Mouse (Mus musculus): ENCODE results near the gene Kremen2. TPM values are rescaled to one million over a fixed set of nuclear protein-coding genes. Genes with fewer than 3 reads are reported as not detected.

Gene Kremen2
- polyA plus RNA-seq, 1 experiment: 0.88 TPM

DNA sequence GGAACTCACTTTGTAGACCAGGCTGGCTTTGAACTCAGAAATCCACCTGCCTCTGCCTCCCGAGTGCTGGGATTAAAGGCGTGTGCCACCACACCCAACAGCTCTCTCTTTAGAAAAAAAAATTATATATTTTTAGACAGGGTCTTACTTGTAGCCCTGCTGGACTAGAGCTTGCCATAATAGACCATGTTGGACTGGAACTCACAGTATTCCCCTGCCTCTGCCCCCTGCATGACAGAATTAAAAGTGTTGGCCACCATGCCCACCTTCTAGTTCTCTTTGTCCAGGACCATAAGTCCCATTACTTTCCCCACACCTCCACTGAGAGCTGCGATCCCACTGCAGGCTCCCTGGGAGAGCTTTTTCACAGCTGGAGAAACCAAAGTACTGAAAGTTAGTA is 1.8 kb upstream of the Kremen2 start:
- Histone ChIP-seq H3K27me3 (ENCODE audit: control insufficient read depth, insufficient read depth, insufficient read length) (peaks cover 29% of the 10 kb centered on the region), H3K79me2 (ENCODE audit: control insufficient read depth, insufficient read depth) (no peaks in the 10 kb centered on the region), H3ac (ENCODE audit: control insufficient read depth, insufficient read length) (no peak overlapping the region), H3K4me2 (ENCODE audit: low read depth) (no peak overlapping the region), H3K36me3 (ENCODE audit: control insufficient read depth, insufficient read depth) (no peaks in the 10 kb centered on the region), H3K4me3 (no peak overlapping the region)
- TF ChIP-seq TCF3 (IDR thresholded peaks at IDR 0.05; ENCODE audit: insufficient read length, low read depth): no peak
- no peak for TF ChIP-seq MYOG (IDR thresholded peaks at IDR 0.05; ENCODE audit: control insufficient read depth in 1 of 3, insufficient read depth in 1 of 3, insufficient read length in 2 of 3, low read depth in 2 of 3)
- TF ChIP-seq POLR2A (IDR thresholded peaks at IDR 0.05; ENCODE audit: insufficient read length, low read depth): no peak
- no peak for TF ChIP-seq E2F4 (IDR thresholded peaks at IDR 0.05; ENCODE audit: insufficient read depth)
- no peak for TF ChIP-seq CEBPB (IDR thresholded peaks at IDR 0.05; ENCODE audit: insufficient read depth, poor library complexity, severe bottlenecking)
- TF ChIP-seq MAX (IDR thresholded peaks at IDR 0.05; ENCODE audit: low read depth): no peak

DNA sequence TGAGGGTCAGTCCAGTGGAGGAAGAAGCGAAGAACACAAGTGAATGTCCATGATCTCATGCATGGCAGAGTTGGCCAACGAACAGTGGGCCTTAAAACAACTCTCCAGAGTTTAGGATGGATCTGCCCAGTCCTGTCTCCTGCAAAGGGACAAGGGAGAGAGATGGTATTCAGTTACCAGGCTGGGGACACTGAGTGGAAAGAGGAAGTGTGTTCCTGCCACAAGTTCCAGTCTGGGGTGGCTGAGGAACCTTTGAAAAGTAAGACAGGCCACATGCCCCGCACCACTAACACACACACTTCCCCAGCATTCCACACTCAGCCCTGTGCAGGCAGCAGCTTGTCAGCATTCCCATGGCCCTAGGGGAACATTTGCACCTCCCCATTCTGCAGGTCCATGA is 1.1 kb upstream of the Kremen2 start:
- H3ac ChIP-seq (ENCODE audit: control insufficient read depth, insufficient read length): no peak overlapping the region
- TF ChIP-seq POLR2A (IDR thresholded peaks at IDR 0.05; ENCODE audit: insufficient read length, low read depth) (no peak), POLR2AphosphoS2 (IDR thresholded peaks at IDR 0.05; ENCODE audit: insufficient read length, low read depth) (no peak), REST (IDR thresholded peaks at IDR 0.05; ENCODE audit: insufficient read depth, insufficient read length) (no peak), CEBPB (IDR thresholded peaks at IDR 0.05; ENCODE audit: insufficient read depth, poor library complexity, severe bottlenecking) (no peak), SRF (IDR thresholded peaks at IDR 0.05; ENCODE audit: control insufficient read depth, insufficient read length, low read depth) (no peak), USF1 (IDR thresholded peaks at IDR 0.05; ENCODE audit: low read depth) (no peak), TCF12 (IDR thresholded peaks at IDR 0.05; ENCODE audit: insufficient read depth, poor library complexity, severe bottlenecking) (no peak), MYOG (IDR thresholded peaks at IDR 0.05; ENCODE audit: control insufficient read depth in 1 of 3, insufficient read depth in 1 of 3, insufficient read length in 2 of 3, low read depth in 2 of 3) (no peak), MYOD1 (IDR thresholded peaks at IDR 0.05; ENCODE audit: control insufficient read depth in 1 of 3, insufficient read length in 2 of 3, low read depth in 2 of 3) (no peak)
- peaks cover 36% of the 10 kb centered on the region for H3K27me3 ChIP-seq (ENCODE audit: control insufficient read depth, insufficient read depth, insufficient read length)
- no peaks in the 10 kb centered on the region for H3K36me3 ChIP-seq (ENCODE audit: control insufficient read depth, insufficient read depth)
- no peak overlapping the region for H3K4me3 ChIP-seq
- no peak overlapping the region for H3K4me2 ChIP-seq (ENCODE audit: low read depth)
- H3K79me2 ChIP-seq (ENCODE audit: control insufficient read depth, insufficient read depth): no peaks in the 10 kb centered on the region

DNA sequence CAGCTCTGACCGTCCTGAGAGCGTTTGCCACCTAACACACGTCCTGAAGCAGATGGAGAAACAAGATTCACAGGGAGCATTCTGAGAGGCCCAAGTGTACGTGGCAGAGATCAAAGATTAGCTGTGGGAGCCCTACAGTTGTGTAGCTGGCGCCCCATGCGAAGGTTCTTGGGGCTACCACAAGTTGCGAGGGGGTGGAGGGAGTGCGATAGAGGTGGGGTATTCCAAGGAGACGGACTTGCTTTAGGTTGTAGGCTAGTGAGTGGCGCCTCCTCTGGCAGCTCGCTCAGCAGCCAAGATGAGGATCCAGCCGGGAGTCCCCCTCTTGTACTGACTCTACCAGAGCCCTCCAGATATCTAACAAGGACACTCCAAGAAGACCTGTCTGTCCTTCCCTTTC is 678 bp upstream of the Kremen2 start:
- Histone ChIP-seq H3ac (ENCODE audit: control insufficient read depth, insufficient read length) (no peak overlapping the region), H3K4me3 (no peak overlapping the region), H3K36me3 (ENCODE audit: control insufficient read depth, insufficient read depth) (no peaks in the 10 kb centered on the region), H3K79me2 (ENCODE audit: control insufficient read depth, insufficient read depth) (no peaks in the 10 kb centered on the region), H3K27me3 (ENCODE audit: control insufficient read depth, insufficient read depth, insufficient read length) (peaks cover 38% of the 10 kb centered on the region), H3K4me2 (ENCODE audit: low read depth) (no peak overlapping the region)
- TF ChIP-seq MYOG (IDR thresholded peaks at IDR 0.05; ENCODE audit: control insufficient read depth in 1 of 3, insufficient read depth in 1 of 3, insufficient read length in 2 of 3, low read depth in 2 of 3): no peak
- no peak for TF ChIP-seq MYOD1 (IDR thresholded peaks at IDR 0.05; ENCODE audit: control insufficient read depth in 1 of 3, insufficient read length in 2 of 3, low read depth in 2 of 3)
- no peak for TF ChIP-seq USF1 (IDR thresholded peaks at IDR 0.05; ENCODE audit: low read depth)
- TF ChIP-seq REST (IDR thresholded peaks at IDR 0.05; ENCODE audit: insufficient read depth, insufficient read length): no peak
- TF ChIP-seq POLR2AphosphoS2 (IDR thresholded peaks at IDR 0.05; ENCODE audit: insufficient read length, low read depth): no peak
- TF ChIP-seq CEBPB (IDR thresholded peaks at IDR 0.05; ENCODE audit: insufficient read depth, poor library complexity, severe bottlenecking): no peak
- TF ChIP-seq TCF3 (IDR thresholded peaks at IDR 0.05; ENCODE audit: insufficient read length, low read depth): no peak
- no peak for TF ChIP-seq TCF12 (IDR thresholded peaks at IDR 0.05; ENCODE audit: insufficient read depth, poor library complexity, severe bottlenecking)
- no peak for TF ChIP-seq POLR2A (IDR thresholded peaks at IDR 0.05; ENCODE audit: insufficient read length, low read depth)
- no peak for TF ChIP-seq E2F4 (IDR thresholded peaks at IDR 0.05; ENCODE audit: insufficient read depth)
- no peak for TF ChIP-seq MAX (IDR thresholded peaks at IDR 0.05; ENCODE audit: low read depth)
- TF ChIP-seq SRF (IDR thresholded peaks at IDR 0.05; ENCODE audit: control insufficient read depth, insufficient read length, low read depth): no peak

DNA sequence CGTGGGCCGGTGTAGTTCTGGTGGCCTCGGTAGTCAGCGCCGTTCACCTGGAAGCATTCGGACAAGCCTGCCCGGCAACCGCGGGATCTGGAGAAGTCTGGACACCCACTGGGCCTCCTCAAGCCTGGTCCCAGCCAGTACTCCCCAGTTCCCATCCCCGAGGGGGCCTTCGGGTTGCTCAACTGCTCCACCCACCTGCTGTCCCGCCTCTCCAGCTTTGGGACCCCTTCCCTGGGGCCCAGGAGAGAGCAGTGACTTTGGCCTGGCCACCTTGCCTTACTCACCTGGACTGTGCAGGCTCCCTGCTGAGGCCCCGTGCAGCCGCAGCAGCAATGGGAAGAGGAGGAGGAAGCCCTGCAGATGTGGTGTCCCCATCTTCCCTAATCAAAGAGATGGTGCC is 982 bp downstream of the Kremen2 start:
- Histone ChIP-seq H3K4me3 (no peak overlapping the region), H3K79me2 (ENCODE audit: control insufficient read depth, insufficient read depth) (no peaks in the 10 kb centered on the region), H3K4me2 (ENCODE audit: low read depth) (no peak overlapping the region), H3K27me3 (ENCODE audit: control insufficient read depth, insufficient read depth, insufficient read length) (peaks cover 38% of the 10 kb centered on the region), H3K36me3 (ENCODE audit: control insufficient read depth, insufficient read depth) (no peaks in the 10 kb centered on the region), H3ac (ENCODE audit: control insufficient read depth, insufficient read length) (no peak overlapping the region)
- TF ChIP-seq TCF3 (IDR thresholded peaks at IDR 0.05; ENCODE audit: insufficient read length, low read depth) (no peak), REST (IDR thresholded peaks at IDR 0.05; ENCODE audit: insufficient read depth, insufficient read length) (no peak), MYOG (IDR thresholded peaks at IDR 0.05; ENCODE audit: control insufficient read depth in 1 of 3, insufficient read depth in 1 of 3, insufficient read length in 2 of 3, low read depth in 2 of 3) (no peak), MYOD1 (IDR thresholded peaks at IDR 0.05; ENCODE audit: control insufficient read depth in 1 of 3, insufficient read length in 2 of 3, low read depth in 2 of 3) (no peak), USF1 (IDR thresholded peaks at IDR 0.05; ENCODE audit: low read depth) (no peak), SRF (IDR thresholded peaks at IDR 0.05; ENCODE audit: control insufficient read depth, insufficient read length, low read depth) (no peak), E2F4 (IDR thresholded peaks at IDR 0.05; ENCODE audit: insufficient read depth) (no peak), TCF12 (IDR thresholded peaks at IDR 0.05; ENCODE audit: insufficient read depth, poor library complexity, severe bottlenecking) (no peak), MAX (IDR thresholded peaks at IDR 0.05; ENCODE audit: low read depth) (no peak), POLR2A (IDR thresholded peaks at IDR 0.05; ENCODE audit: insufficient read length, low read depth) (no peak), CEBPB (IDR thresholded peaks at IDR 0.05; ENCODE audit: insufficient read depth, poor library complexity, severe bottlenecking) (no peak), POLR2AphosphoS2 (IDR thresholded peaks at IDR 0.05; ENCODE audit: insufficient read length, low read depth) (no peak)

DNA sequence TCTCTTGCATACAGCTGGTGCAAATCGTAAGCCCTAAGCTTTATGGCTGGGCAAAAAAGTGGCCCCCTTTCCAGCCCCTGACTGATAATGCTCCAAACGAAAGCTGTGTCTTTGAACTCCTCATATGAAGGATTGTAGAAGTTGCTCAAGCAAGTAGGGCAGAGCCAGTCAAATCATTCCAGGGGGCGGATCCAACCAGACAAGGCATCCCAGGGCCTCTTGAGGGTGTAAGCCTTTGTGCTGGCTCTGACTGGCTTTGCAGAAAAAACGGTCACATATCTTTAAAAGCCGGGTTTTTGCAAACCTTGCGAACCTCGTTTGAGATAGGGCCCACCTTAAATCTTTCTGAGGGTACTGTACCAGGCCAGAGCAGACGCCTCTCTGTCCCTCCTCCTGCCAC is 1.6 kb downstream of the Kremen2 start:
- Histone ChIP-seq H3K4me3 (no peak overlapping the region), H3K79me2 (ENCODE audit: control insufficient read depth, insufficient read depth) (no peaks in the 10 kb centered on the region), H3K27me3 (ENCODE audit: control insufficient read depth, insufficient read depth, insufficient read length) (peaks cover 38% of the 10 kb centered on the region), H3K36me3 (ENCODE audit: control insufficient read depth, insufficient read depth) (no peaks in the 10 kb centered on the region), H3K4me2 (ENCODE audit: low read depth) (no peak overlapping the region), H3ac (ENCODE audit: control insufficient read depth, insufficient read length) (no peak overlapping the region)
- TF ChIP-seq TCF12 (IDR thresholded peaks at IDR 0.05; ENCODE audit: insufficient read depth, poor library complexity, severe bottlenecking): no peak
- TF ChIP-seq SRF (IDR thresholded peaks at IDR 0.05; ENCODE audit: control insufficient read depth, insufficient read length, low read depth): no peak
- no peak for TF ChIP-seq CEBPB (IDR thresholded peaks at IDR 0.05; ENCODE audit: insufficient read depth, poor library complexity, severe bottlenecking)
- TF ChIP-seq POLR2AphosphoS2 (IDR thresholded peaks at IDR 0.05; ENCODE audit: insufficient read length, low read depth): no peak
- no peak for TF ChIP-seq TCF3 (IDR thresholded peaks at IDR 0.05; ENCODE audit: insufficient read length, low read depth)
- TF ChIP-seq MYOG (IDR thresholded peaks at IDR 0.05; ENCODE audit: control insufficient read depth in 1 of 3, insufficient read depth in 1 of 3, insufficient read length in 2 of 3, low read depth in 2 of 3): no peak
- no peak for TF ChIP-seq USF1 (IDR thresholded peaks at IDR 0.05; ENCODE audit: low read depth)
- no peak for TF ChIP-seq MYOD1 (IDR thresholded peaks at IDR 0.05; ENCODE audit: control insufficient read depth in 1 of 3, insufficient read length in 2 of 3, low read depth in 2 of 3)
- no peak for TF ChIP-seq MAX (IDR thresholded peaks at IDR 0.05; ENCODE audit: low read depth)
- no peak for TF ChIP-seq POLR2A (IDR thresholded peaks at IDR 0.05; ENCODE audit: insufficient read length, low read depth)
- TF ChIP-seq E2F4 (IDR thresholded peaks at IDR 0.05; ENCODE audit: insufficient read depth): no peak
- TF ChIP-seq REST (IDR thresholded peaks at IDR 0.05; ENCODE audit: insufficient read depth, insufficient read length): no peak
